Mouse (Mus musculus): ENCODE results near the gene Cd22. TPM values are rescaled to one million over a fixed set of nuclear protein-coding genes. Genes with fewer than 3 reads are reported as not detected.

Gene Cd22
- polyA plus RNA-seq, 1 experiment from 2014 or later, result 0.20 TPM

- no peak for DNase-seq (ENCODE audit: low spot score)
- Histone ChIP-seq H3K9me3 (replicated peaks; ENCODE audit: low read length) (no peaks in the 10 kb centered on the region), H3K4me3 (replicated peaks; ENCODE audit: low read depth, low read length) (no peak overlapping the region), H3K9ac (ENCODE audit: low read depth, low read length) (no peak overlapping the region), H3K36me3 (ENCODE audit: insufficient read depth, low read length) (no peaks in the 10 kb centered on the region), H3K4me2 (ENCODE audit: low read length) (no peak overlapping the region), H3K27ac (no peak overlapping the region), H3K27me3 (ENCODE audit: insufficient read depth, low read length) (no peaks in the 10 kb centered on the region), H3K4me1 (replicated peaks; ENCODE audit: insufficient read depth, low read length) (0 out of 2 replicates have a peak, but pooled peaks cover 2% of the 10 kb centered on the region)
- no peak for ATAC-seq (replicated peaks; ENCODE audit: low FRiP score, low read depth)
- WGBS, result 49% methylated on average over 6 of the region's 6 CpGs
- no peak for TF ChIP-seq CTCF (IDR thresholded peaks at IDR 0.05; ENCODE audit: low read depth)
Measured at GRCm38 (mm10) chr7:30820131-30820530, 60.0 kb downstream of the Cd22 start.

Other genes starting within 250 kb of the Cd22 start
- not detected in 2 replicates for gene Etv2, start 244.5 kb downstream of the Cd22 start, polyA plus RNA-seq (2015; fragmentation: Nextera tagmentation; extraction: Ambion mirVana)
- gene Rbm42, start 230.0 kb downstream of the Cd22 start, polyA plus RNA-seq (2015; fragmentation: Nextera tagmentation; extraction: Ambion mirVana), result 110 and 112 TPM in 2 replicates
- gene Haus5, start 215.3 kb downstream of the Cd22 start, polyA plus RNA-seq (2015; fragmentation: Nextera tagmentation; extraction: Ambion mirVana), result 25.2 and 28.8 TPM in 2 replicates
- not detected in 2 replicates for gene Pmis2, start 208.7 kb downstream of the Cd22 start, polyA plus RNA-seq (2015; fragmentation: Nextera tagmentation; extraction: Ambion mirVana)
- gene 2200002J24Rik, start 181.4 kb downstream of the Cd22 start, polyA plus RNA-seq (2015; fragmentation: Nextera tagmentation; extraction: Ambion mirVana), result 2.0 and 2.5 TPM in 2 replicates
- gene Atp4a, start 168.1 kb downstream of the Cd22 start, polyA plus RNA-seq (2015; fragmentation: Nextera tagmentation; extraction: Ambion mirVana), result 4.6 and 5.0 TPM in 2 replicates
- gene Tmem147, start 150.8 kb downstream of the Cd22 start, polyA plus RNA-seq (2015; fragmentation: Nextera tagmentation; extraction: Ambion mirVana), result 320 and 325 TPM in 2 replicates
- gene Gapdhs, start 136.7 kb downstream of the Cd22 start, polyA plus RNA-seq (2015; fragmentation: Nextera tagmentation; extraction: Ambion mirVana), result 0.15 and 0.32 TPM in 2 replicates
- gene Sbsn, start 128.9 kb downstream of the Cd22 start, polyA plus RNA-seq (2015; fragmentation: Nextera tagmentation; extraction: Ambion mirVana), result 2.4 and 2.5 TPM in 2 replicates
- gene Dmkn, start 116.6 kb downstream of the Cd22 start, polyA plus RNA-seq (2015; fragmentation: Nextera tagmentation; extraction: Ambion mirVana), result 1.7 and 2.7 TPM in 2 replicates
- gene Krtdap, start 92.4 kb downstream of the Cd22 start, polyA plus RNA-seq (2015; fragmentation: Nextera tagmentation; extraction: Ambion mirVana), result 1.4 and 3.4 TPM in 2 replicates
- gene Ffar2, start 56.6 kb downstream of the Cd22 start, polyA plus RNA-seq (2015; fragmentation: Nextera tagmentation; extraction: Ambion mirVana), result 0.06 and 0.16 TPM in 2 replicates
- 0.20 TPM in 1 of 2 replicates, not detected in the other for gene Ffar3, start 24.2 kb downstream of the Cd22 start, polyA plus RNA-seq (2015; fragmentation: Nextera tagmentation; extraction: Ambion mirVana)
- gene Ffar1, start 18.8 kb downstream of the Cd22 start, polyA plus RNA-seq (2015; fragmentation: Nextera tagmentation; extraction: Ambion mirVana), result 0.03 TPM in 1 of 2 replicates, not detected in the other
- gene Mag, start 34.5 kb upstream of the Cd22 start, polyA plus RNA-seq (2015; fragmentation: Nextera tagmentation; extraction: Ambion mirVana), result 0.79 and 0.91 TPM in 2 replicates
- not detected in 2 replicates for gene Hamp2, start 44.3 kb upstream of the Cd22 start, polyA plus RNA-seq (2015; fragmentation: Nextera tagmentation; extraction: Ambion mirVana)
- gene Hamp, start 63.7 kb upstream of the Cd22 start, polyA plus RNA-seq (2015; fragmentation: Nextera tagmentation; extraction: Ambion mirVana), result not detected in 2 replicates
- 21.9 and 22.3 TPM in 2 replicates for gene Usf2, start 76.5 kb upstream of the Cd22 start, polyA plus RNA-seq (2015; fragmentation: Nextera tagmentation; extraction: Ambion mirVana)
- gene Lsr, start 93.1 kb upstream of the Cd22 start, polyA plus RNA-seq (2015; fragmentation: Nextera tagmentation; extraction: Ambion mirVana), result 58.4 and 60.6 TPM in 2 replicates
- gene Fam187b, start 93.4 kb upstream of the Cd22 start, polyA plus RNA-seq (2015; fragmentation: Nextera tagmentation; extraction: Ambion mirVana), result 8.9 and 9.2 TPM in 2 replicates
- gene Fxyd5, start 162.1 kb upstream of the Cd22 start, polyA plus RNA-seq (2015; fragmentation: Nextera tagmentation; extraction: Ambion mirVana), result 31.5 and 35.9 TPM in 2 replicates
- gene Fxyd7, start 171.1 kb upstream of the Cd22 start, polyA plus RNA-seq (2015; fragmentation: Nextera tagmentation; extraction: Ambion mirVana), result 6.1 and 8.5 TPM in 2 replicates
- 62.0 and 76.3 TPM in 2 replicates for gene Fxyd1, start 176.9 kb upstream of the Cd22 start, polyA plus RNA-seq (2015; fragmentation: Nextera tagmentation; extraction: Ambion mirVana)
- gene Lgi4, start 179.0 kb upstream of the Cd22 start, polyA plus RNA-seq (2015; fragmentation: Nextera tagmentation; extraction: Ambion mirVana), result 0.24 and 0.34 TPM in 2 replicates
- 16.9 and 22.5 TPM in 2 replicates for gene Fxyd3, start 196.4 kb upstream of the Cd22 start, polyA plus RNA-seq (2015; fragmentation: Nextera tagmentation; extraction: Ambion mirVana)
- gene Hpn, start 234.9 kb upstream of the Cd22 start, polyA plus RNA-seq (2015; fragmentation: Nextera tagmentation; extraction: Ambion mirVana), result 106 and 110 TPM in 2 replicates
- 2.2 and 2.8 TPM in 2 replicates for gene Scn1b, start 246.7 kb upstream of the Cd22 start, polyA plus RNA-seq (2015; fragmentation: Nextera tagmentation; extraction: Ambion mirVana)

Data from kidney, postnatal 0 days (tissue).